Mouse (Mus musculus): ENCODE measurements at regions not wholly inside any gene's neighbourhood (a gene's known extent, or its start where the extent isn't known, plus 50 kb on each side); places are given as distances from the start of the nearest gene placed in this dataset.

DNA sequence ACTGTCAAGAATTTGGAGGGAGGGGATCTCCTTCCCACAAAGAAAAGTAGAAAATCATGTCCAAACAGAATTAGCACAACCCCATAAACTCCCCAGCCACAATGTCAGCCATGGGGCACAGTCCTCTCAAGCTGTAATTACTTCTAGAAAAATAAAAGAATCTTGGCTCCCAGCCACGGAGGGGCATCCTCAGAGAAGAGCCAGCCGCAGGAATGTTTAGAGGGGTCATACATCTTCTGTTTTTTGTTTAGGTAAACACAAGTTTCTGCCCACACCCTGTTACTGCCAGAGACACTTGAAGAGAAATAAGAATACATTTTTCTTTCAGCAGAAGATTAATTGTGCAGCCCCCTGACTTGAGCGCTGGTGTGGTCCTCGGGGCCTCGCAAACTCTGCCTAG lies 362.5 kb upstream of the Nfe2l3 start:
- DNase-seq (ENCODE audit: low spot score), result no peak
- H3K4me3 ChIP-seq, result no peak overlapping the region
- peaks cover 55% of the 10 kb centered on the region for H3K4me1 ChIP-seq
- WGBS, result 66% methylated on average over 5 of the region's 5 CpGs
- no peaks in the 10 kb centered on the region for H3K27me3 ChIP-seq (replicated peaks; ENCODE audit: low read depth, poor library complexity, severe bottlenecking)
- H3K9me3 ChIP-seq, result no peaks in the 10 kb centered on the region
- peak overlapping the region; percentile 79 for H3K27ac ChIP-seq (replicated peaks)
- H3K36me3 ChIP-seq (replicated peaks), result no peaks in the 10 kb centered on the region

DNA sequence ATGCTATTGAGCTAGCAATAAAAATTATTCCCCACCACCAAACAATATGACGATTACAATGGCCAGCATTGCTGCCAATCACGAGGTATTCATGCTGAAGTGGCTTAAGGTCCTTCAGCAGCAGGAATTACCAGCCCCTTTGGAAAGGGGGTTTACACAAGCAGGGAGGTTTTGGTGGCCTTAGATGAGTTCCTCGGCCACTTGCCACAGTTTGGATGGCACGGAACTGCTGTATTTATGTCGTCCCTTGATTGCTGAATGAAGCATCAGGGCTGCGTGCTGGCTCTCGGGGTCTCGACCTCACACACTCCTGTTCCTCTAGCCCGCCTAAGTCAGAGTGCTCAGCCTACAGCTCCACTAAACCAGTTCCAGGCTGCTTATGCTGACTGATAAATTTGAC lies 361.2 kb upstream of the Nfe2l3 start:
- DNase-seq (ENCODE audit: low spot score), result no peak
- Histone ChIP-seq H3K27me3 (replicated peaks; ENCODE audit: low read depth, poor library complexity, severe bottlenecking) (no peaks in the 10 kb centered on the region), H3K36me3 (replicated peaks) (no peaks in the 10 kb centered on the region), H3K4me1 (peaks cover 55% of the 10 kb centered on the region), H3K9me3 (no peaks in the 10 kb centered on the region), H3K4me3 (no peak overlapping the region), H3K27ac (replicated peaks) (peak overlapping the region; percentile 74)
- WGBS, result 48% methylated on average over 9 of the region's 9 CpGs

DNA sequence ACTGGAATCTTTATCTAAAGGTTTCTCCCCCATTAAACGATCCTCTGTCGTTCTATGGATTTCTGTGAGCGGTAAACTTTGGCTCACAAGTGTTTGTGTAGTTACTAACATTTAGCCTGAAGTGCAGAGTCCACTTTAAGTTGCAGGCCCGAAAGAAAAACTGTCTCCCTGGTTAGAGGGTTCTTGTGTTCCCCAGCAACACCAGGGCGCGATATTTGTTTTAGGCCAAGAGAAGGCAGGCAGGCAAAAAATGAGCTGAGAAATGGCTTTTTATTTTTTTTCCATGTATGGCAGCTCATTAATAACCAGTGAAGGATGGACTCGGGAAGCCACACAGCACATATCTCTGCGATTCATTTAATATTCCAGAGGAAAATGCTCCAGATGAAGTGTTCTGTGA lies 357.4 kb upstream of the Nfe2l3 start:
- H3K4me1 ChIP-seq, result peaks cover 66% of the 10 kb centered on the region

DNA sequence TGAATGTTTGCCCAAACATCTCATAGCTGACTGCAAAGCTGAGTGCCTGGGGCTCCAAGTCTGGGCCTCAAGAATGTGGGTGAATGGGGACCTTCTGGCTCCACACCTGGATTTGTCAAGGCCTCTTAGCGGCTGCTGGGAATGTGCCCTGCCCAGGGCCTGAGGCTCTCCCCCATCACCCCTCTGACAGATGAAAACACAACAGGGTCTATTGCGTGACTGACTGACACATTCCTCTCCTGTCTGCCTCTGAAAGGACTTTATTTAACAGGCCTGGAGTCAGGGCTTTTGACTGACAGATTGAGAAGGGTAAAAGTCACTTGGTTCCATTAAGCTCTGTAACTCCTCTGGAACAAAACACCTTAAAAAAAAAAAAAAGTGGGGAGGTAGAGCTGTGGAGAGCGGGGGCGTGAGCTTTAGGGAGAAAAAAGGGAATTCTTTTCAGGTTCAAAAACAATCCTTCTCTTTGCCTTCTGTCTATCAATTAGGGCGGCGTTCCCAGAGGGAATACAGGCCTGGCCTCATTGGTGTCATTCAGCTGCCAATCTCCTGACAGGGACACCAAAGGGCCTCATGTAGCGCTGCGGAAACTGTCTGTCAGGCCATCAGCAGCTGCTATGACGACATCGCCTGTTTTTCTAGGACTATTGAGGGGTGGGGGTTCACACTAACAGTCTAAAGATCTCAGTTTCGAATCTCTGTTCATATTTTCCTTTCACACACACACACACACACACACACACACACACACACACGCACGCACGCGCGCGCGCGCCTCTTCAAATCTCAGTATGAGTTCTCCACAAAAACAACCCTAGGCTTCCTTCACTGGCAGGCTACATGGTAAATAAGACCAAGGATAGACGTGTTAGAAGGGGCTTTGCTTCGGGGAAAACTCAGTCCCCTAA lies 355.4 kb upstream of the Nfe2l3 start:
- Histone ChIP-seq H3K4me1 (peaks cover 46% of the 10 kb centered on the region), H3K36me3 (replicated peaks) (no peaks in the 10 kb centered on the region), H3K9me3 (no peaks in the 10 kb centered on the region), H3K27ac (replicated peaks) (peak overlapping the region; percentile 89), H3K27me3 (replicated peaks; ENCODE audit: low read depth, poor library complexity, severe bottlenecking) (no peaks in the 10 kb centered on the region), H3K4me3 (no peak overlapping the region)
- WGBS, result 32% methylated on average over 21 of the region's 21 CpGs
- peak; percentile 85 for DNase-seq (ENCODE audit: low spot score)

More for the DNA sequence above, 357.4 kb upstream of the Nfe2l3 start:
- no peaks in the 10 kb centered on the region for H3K27me3 ChIP-seq (replicated peaks; ENCODE audit: low read depth, poor library complexity, severe bottlenecking)
- no peak for DNase-seq (ENCODE audit: low spot score)
- peak overlapping the region; percentile 89 for H3K27ac ChIP-seq (replicated peaks)
- no peaks in the 10 kb centered on the region for H3K36me3 ChIP-seq (replicated peaks)
- no peak overlapping the region for H3K4me3 ChIP-seq
- WGBS, result 84% methylated on average over 8 of the region's 8 CpGs
- no peaks in the 10 kb centered on the region for H3K9me3 ChIP-seq

DNA sequence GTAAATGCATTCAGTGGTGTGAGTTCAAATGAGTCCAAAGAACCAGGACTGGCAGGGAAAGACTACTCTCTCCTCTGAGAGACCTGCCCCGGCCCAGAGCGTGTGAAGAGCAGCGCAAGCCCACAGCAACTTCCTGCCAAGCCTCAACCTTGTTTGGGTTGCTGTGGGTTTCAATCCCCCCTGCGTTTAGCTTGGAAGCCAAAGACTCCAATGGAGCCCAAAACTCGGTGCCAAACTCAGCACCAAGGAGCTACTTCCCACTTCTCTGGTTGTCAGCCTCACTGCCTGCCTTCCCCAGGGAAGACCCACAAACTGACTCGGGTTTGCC lies 354.7 kb upstream of the Nfe2l3 start:
- H3K4me1 ChIP-seq, result peaks cover 46% of the 10 kb centered on the region
- no peak overlapping the region for H3K4me3 ChIP-seq
- H3K9me3 ChIP-seq, result no peaks in the 10 kb centered on the region
- WGBS, result 50% methylated on average over 6 of the region's 6 CpGs
- H3K27me3 ChIP-seq (replicated peaks; ENCODE audit: low read depth, poor library complexity, severe bottlenecking), result no peaks in the 10 kb centered on the region
- no peak for DNase-seq (ENCODE audit: low spot score)
- H3K36me3 ChIP-seq (replicated peaks), result no peaks in the 10 kb centered on the region
- H3K27ac ChIP-seq (replicated peaks), result peak overlapping the region; percentile 89

DNA sequence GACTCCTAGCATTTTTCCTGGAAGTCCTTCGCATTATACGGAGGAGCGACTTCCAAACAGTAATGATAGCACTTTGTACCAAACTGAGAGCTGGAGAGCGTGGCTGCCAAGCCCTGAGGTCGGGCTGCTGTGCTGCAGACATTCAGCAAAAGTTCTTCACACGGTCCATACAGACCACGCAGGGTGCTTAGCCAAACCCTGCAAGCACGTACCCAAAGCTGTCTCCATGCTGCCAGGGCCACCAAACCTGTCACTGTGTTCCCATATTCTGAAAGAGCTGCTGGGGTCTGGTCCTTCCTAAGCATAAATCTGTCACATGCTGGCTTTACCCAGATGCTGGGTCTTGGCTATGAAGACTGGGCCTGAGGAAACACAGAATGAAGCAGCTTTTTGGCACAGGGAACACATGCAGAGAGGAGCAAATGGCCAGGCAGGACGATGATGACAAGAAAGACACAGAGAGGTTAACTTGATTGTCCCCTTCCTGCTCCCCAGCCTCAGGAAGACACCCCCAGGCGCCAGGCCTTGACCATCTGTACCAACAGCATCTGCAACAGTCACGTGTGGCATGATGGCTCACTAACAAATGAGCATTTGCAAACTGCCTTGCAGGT lies 354.0 kb upstream of the Nfe2l3 start:
- no peak for DNase-seq (ENCODE audit: low spot score)
- WGBS, result 76% methylated on average over 11 of the region's 11 CpGs
- peaks cover 49% of the 10 kb centered on the region for H3K4me1 ChIP-seq

DNA sequence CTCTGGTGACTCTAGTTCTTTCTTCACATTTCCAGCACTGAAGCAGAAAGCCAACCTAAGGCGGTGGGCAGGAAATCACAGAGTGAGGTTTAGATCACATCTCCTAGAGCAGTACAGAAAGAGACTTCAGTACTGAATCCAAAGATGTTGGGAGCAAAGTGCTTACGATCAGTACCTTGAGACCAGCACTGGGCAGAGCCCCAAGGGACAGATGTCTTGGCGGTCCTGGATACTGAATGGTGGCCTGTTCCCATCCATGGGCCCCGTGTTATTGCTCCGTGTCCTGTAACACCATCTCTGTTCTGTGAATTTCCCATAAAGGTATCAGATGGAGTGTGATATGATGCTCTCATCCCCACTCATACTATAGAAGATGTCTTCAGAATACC lies 353.5 kb upstream of the Nfe2l3 start:
- Histone ChIP-seq H3K4me3 (no peak overlapping the region), H3K27ac (replicated peaks) (peak overlapping the region; percentile 89), H3K36me3 (replicated peaks) (no peaks in the 10 kb centered on the region), H3K9me3 (no peaks in the 10 kb centered on the region), H3K27me3 (replicated peaks; ENCODE audit: low read depth, poor library complexity, severe bottlenecking) (no peaks in the 10 kb centered on the region), H3K4me1 (peaks cover 52% of the 10 kb centered on the region)
- no peak for DNase-seq (ENCODE audit: low spot score)
- WGBS, result 89% methylated on average over 5 of the region's 5 CpGs

More for the DNA sequence above, 354.0 kb upstream of the Nfe2l3 start:
- Histone ChIP-seq H3K9me3 (no peaks in the 10 kb centered on the region), H3K27ac (replicated peaks) (peak overlapping the region; percentile 89), H3K4me3 (no peak overlapping the region), H3K36me3 (replicated peaks) (no peaks in the 10 kb centered on the region), H3K27me3 (replicated peaks; ENCODE audit: low read depth, poor library complexity, severe bottlenecking) (no peaks in the 10 kb centered on the region)

DNA sequence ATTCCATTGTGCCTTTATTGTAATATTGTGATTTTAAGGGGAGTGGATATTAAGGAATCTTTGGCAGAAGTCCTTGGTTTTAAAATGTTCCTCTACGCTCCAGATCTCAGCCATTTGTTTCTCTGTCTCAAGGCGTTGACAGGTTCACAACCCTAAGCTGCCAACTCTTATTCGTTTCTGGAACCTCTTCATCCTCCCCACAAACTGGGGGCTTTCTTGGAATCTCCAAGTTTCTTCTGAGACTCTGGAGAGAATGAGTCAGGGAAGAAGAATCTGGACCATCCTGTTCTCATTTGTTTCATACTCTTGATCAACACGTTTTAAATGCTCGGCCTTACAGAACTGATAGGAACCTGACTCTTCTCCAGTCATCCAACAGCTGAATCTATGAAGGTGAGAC lies 351.4 kb upstream of the Nfe2l3 start:
- Histone ChIP-seq H3K4me1 (peaks cover 57% of the 10 kb centered on the region), H3K36me3 (replicated peaks) (no peaks in the 10 kb centered on the region), H3K27ac (replicated peaks) (peak overlapping the region; percentile 69; the same call in 1 of the 2 replicates), H3K9me3 (no peaks in the 10 kb centered on the region), H3K4me3 (no peak overlapping the region), H3K27me3 (replicated peaks; ENCODE audit: low read depth, poor library complexity, severe bottlenecking) (no peaks in the 10 kb centered on the region)
- no peak for DNase-seq (ENCODE audit: low spot score)
- 89% methylated on average over 5 of the region's 5 CpGs for WGBS

DNA sequence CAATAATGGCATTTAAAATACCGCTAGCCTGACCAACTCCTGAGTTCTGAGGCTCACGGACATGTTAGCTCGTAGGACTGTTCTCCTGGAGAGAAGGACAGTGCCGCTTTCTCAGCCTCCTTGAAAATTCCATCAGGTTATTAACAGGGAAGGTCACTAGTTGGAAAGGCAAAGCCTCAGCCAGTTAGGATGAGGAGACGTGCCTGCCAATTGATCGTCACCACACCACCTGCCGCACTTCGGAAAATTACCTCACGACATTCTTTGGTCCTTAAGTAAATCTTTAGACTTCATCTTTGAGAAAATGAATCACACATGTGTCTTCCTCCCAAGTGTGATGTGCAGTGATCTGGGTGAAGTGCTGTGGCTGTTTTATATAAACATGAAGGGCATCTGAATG lies 347.8 kb upstream of the Nfe2l3 start:
- peaks cover 36% of the 10 kb centered on the region for H3K4me1 ChIP-seq
- peak overlapping the region; percentile 82 for H3K27ac ChIP-seq (replicated peaks)
- 55% methylated on average over 9 of the region's 9 CpGs for WGBS
- no peak for DNase-seq (ENCODE audit: low spot score)
- no peaks in the 10 kb centered on the region for H3K27me3 ChIP-seq (replicated peaks; ENCODE audit: low read depth, poor library complexity, severe bottlenecking)
- H3K9me3 ChIP-seq, result no peaks in the 10 kb centered on the region
- no peaks in the 10 kb centered on the region for H3K36me3 ChIP-seq (replicated peaks)
- H3K4me3 ChIP-seq, result no peak overlapping the region

DNA sequence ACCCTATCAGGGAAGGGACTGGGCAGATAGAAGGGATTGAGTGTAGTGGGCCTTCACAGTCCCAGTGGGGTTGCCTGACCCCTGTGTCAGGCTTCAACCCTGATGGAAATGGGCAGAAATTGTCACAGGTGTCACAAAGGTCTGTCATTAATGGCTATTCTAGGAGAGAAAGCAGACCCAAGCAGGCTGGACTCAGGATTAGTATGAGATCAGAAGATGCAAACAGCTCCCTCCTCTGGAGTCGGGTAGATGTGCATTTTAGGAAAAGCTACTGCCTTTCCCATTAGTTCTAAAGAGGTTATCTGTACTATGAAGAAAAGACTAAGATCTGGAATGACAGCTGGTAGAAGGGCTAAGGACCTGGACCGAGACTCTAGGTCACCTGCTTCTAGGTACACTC lies 346.9 kb upstream of the Nfe2l3 start:
- peak overlapping the region; percentile 82 for H3K27ac ChIP-seq (replicated peaks)
- 52% methylated on average over 2 of the region's 2 CpGs for WGBS
- H3K4me1 ChIP-seq, result peaks cover 36% of the 10 kb centered on the region
- H3K4me3 ChIP-seq, result no peak overlapping the region
- no peak for DNase-seq (ENCODE audit: low spot score)
- no peaks in the 10 kb centered on the region for H3K27me3 ChIP-seq (replicated peaks; ENCODE audit: low read depth, poor library complexity, severe bottlenecking)
- H3K9me3 ChIP-seq, result no peaks in the 10 kb centered on the region
- H3K36me3 ChIP-seq (replicated peaks), result no peaks in the 10 kb centered on the region

DNA sequence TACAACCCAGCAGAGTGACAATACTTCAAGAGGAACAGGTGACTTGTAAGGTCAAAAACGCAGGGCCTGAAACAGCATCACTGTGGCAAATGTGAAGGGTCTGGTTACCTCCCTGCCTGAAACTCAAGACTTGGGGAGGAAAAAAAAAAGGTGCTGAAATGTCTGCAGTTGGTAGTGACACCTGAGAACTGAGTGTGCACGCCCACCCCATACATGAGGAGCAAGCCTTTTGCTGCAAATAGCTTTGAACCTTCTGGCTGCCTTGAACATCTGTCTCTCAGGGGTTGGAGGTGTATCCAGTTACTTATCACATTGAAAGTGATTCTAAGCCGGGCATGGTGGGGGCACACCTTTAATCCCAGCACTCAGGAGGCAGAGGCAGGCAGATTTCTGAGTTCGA lies 346.1 kb upstream of the Nfe2l3 start:
- Histone ChIP-seq H3K27ac (replicated peaks) (peak overlapping the region; percentile 82), H3K27me3 (replicated peaks; ENCODE audit: low read depth, poor library complexity, severe bottlenecking) (no peaks in the 10 kb centered on the region), H3K9me3 (no peaks in the 10 kb centered on the region), H3K4me3 (no peak overlapping the region), H3K36me3 (replicated peaks) (no peaks in the 10 kb centered on the region), H3K4me1 (peaks cover 36% of the 10 kb centered on the region)
- 80% methylated on average over 4 of the region's 4 CpGs for WGBS
- DNase-seq (ENCODE audit: low spot score), result no peak

DNA sequence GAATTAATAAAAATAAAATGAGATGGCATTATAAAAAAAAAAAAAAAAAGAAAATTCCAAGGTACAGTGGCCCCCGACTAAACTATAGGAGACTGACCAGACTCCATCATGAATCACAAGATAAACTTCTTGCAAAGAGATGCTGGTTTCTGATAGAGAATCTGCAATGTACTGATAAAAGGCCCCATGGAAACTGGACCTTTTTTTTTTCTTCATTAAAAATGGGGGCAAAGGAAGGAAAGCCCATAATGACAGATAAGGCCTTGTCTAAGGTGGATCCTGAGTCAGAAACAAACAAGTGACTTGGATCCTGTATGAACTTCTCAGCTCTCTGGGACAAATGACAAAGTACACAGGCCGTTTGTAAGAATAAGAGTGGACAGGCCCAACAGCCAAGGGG lies 344.7 kb upstream of the Nfe2l3 start:
- 0 out of 2 replicates have a peak overlapping the region, but pooled peaks have one; percentile 14 for H3K27ac ChIP-seq (replicated peaks)
- 80% methylated on average over 2 of the region's 2 CpGs for WGBS
- peaks cover 36% of the 10 kb centered on the region for H3K4me1 ChIP-seq

More for the DNA sequence above, 344.7 kb upstream of the Nfe2l3 start:
- no peaks in the 10 kb centered on the region for H3K36me3 ChIP-seq (replicated peaks)
- DNase-seq (ENCODE audit: low spot score), result no peak
- H3K27me3 ChIP-seq (replicated peaks; ENCODE audit: low read depth, poor library complexity, severe bottlenecking), result no peaks in the 10 kb centered on the region
- H3K9me3 ChIP-seq, result no peaks in the 10 kb centered on the region
- no peak overlapping the region for H3K4me3 ChIP-seq

Measured in embryonic facial prominence, embryonic 10.5 days (tissue).